Mouse (Mus musculus): ENCODE results near the gene Hoxb1. TPM values are rescaled to one million over a fixed set of nuclear protein-coding genes. Genes with fewer than 3 reads are reported as not detected.

Hoxb1 gene
- polyA plus RNA-seq, 1 experiment from 2014 or later: not detected

DNA sequence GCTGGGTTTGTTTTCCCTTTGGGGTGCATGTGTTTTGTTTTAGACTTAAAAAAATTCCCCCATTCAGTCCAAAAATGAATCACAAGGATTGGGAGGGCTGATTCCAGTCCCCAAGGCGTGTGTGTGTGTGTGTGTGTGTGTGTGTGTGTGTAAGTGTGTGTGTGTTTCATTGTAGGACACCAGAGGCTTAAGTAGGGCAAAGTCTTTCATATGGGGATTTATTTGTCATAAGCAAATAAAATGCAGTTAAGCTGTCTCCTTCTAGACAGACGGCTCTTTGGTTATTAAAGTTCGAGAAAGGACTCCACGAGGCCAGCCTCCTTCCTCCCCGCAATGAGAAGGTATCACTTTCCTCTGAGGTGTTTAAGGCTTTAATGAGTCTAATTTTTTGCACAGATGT lies 43.7 kb upstream of the Hoxb1 start:
- DNase-seq (ENCODE audit: low spot score) (no peak), ATAC-seq (replicated peaks; ENCODE audit: low FRiP score) (no peak)
- Histone ChIP-seq H3K4me2 (ENCODE audit: low read depth, low read length, severe bottlenecking) (no peak overlapping the region), H3K27me3 (ENCODE audit: control insufficient read depth, insufficient read depth, low read length) (peaks cover 98% of the 10 kb centered on the region), H3K9ac (ENCODE audit: low read length) (no peak overlapping the region), H3K4me3 (ENCODE audit: low read depth, low read length) (no peak overlapping the region), H3K36me3 (ENCODE audit: control insufficient read depth, insufficient read depth, low read length) (no peaks in the 10 kb centered on the region), H3K4me1 (replicated peaks; ENCODE audit: control insufficient read depth, insufficient read depth, low read length) (peaks cover 5% of the 10 kb centered on the region), H3K9me3 (ENCODE audit: control insufficient read depth, low read length) (no peaks in the 10 kb centered on the region), H3K27ac (ENCODE audit: low read depth, low read length) (no peak overlapping the region)
- WGBS: 11% methylated on average over 5 of the region's 5 CpGs

DNA sequence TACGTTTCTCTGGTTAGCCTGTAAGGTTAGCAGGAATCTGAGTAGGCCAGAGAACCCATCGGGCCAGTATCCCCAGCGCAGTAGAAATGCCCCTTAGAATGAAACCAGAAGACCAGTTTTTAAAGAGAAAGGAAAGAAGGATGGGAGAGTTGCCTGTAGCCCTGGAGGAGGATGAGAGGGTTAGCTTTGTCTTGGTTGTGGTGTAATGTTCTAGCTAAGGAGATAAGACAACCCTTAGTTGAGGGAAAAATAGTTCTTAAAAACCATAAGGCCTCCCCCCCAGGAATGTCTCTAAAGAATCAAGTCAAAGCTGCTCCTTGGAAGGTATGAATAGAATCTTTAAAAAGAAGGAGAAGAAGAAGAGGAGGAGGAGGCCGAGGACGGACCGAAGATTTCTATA lies 42.8 kb upstream of the Hoxb1 start:
- no peak overlapping the region for H3K4me3 ChIP-seq (ENCODE audit: low read depth, low read length)
- no peaks in the 10 kb centered on the region for H3K9me3 ChIP-seq (ENCODE audit: control insufficient read depth, low read length)
- DNase-seq (ENCODE audit: low spot score) (no peak), ATAC-seq (replicated peaks; ENCODE audit: low FRiP score) (no peak)
- H3K36me3 ChIP-seq (ENCODE audit: control insufficient read depth, insufficient read depth, low read length): no peaks in the 10 kb centered on the region
- no peak overlapping the region for H3K27ac ChIP-seq (ENCODE audit: low read depth, low read length)
- peaks cover 5% of the 10 kb centered on the region for H3K4me1 ChIP-seq (replicated peaks; ENCODE audit: control insufficient read depth, insufficient read depth, low read length)
- no peak overlapping the region for H3K9ac ChIP-seq (ENCODE audit: low read length)
- no peak overlapping the region for H3K4me2 ChIP-seq (ENCODE audit: low read depth, low read length, severe bottlenecking)
- WGBS: 5% methylated on average over 6 of the region's 6 CpGs
- H3K27me3 ChIP-seq (ENCODE audit: control insufficient read depth, insufficient read depth, low read length): peaks cover 98% of the 10 kb centered on the region

DNA sequence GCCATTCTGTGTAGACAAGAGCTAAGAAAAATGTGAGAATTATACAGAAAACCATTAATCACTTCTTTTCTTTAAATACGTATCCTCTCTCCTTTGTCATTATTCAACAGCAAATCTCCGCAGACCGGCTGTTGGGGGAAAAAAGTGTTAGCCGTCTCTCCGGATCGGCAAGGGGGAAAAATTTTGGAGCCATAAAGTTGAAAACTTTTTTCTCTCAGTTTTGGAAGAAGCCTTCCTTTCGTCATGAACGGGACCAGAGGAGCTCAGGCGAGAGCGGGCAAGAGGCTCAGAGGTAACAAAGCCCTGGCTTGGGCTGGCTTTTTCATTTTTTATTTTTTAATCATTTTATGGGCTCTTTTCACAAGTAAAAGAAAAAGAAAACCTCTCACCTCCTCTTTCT lies 42.4 kb upstream of the Hoxb1 start, which contains the start of gene Hoxb3:
TSS of gene Hoxb3 (plus strand) at position 173 of the 400 bp plus-strand sequence.
- 1% methylated on average over 10 of the region's 10 CpGs for WGBS
- no peak within 1 kb of the TSS for H3K9ac ChIP-seq (ENCODE audit: low read length)

GRCm38 (mm10) chr11:96324125-96324524 lies 41.4 kb upstream of the Hoxb1 start:
- Histone ChIP-seq H3K4me1 (replicated peaks; ENCODE audit: control insufficient read depth, insufficient read depth, low read length) (no peaks in the 10 kb centered on the region), H3K4me2 (ENCODE audit: low read depth, low read length, severe bottlenecking) (no peak overlapping the region), H3K9ac (ENCODE audit: low read length) (no peak overlapping the region), H3K36me3 (ENCODE audit: control insufficient read depth, insufficient read depth, low read length) (no peaks in the 10 kb centered on the region), H3K27me3 (ENCODE audit: control insufficient read depth, insufficient read depth, low read length) (peaks cover 98% of the 10 kb centered on the region), H3K27ac (ENCODE audit: low read depth, low read length) (no peak overlapping the region), H3K4me3 (ENCODE audit: low read depth, low read length) (no peak overlapping the region), H3K9me3 (ENCODE audit: control insufficient read depth, low read length) (no peaks in the 10 kb centered on the region)
- DNase-seq (ENCODE audit: low spot score) (no peak), ATAC-seq (replicated peaks; ENCODE audit: low FRiP score) (no peak)
- WGBS: 0% methylated on average over 5 of the region's 5 CpGs

More for the DNA sequence above, 42.4 kb upstream of the Hoxb1 start, which contains the start of gene Hoxb3:
- Histone ChIP-seq H3K4me2 (ENCODE audit: low read depth, low read length, severe bottlenecking) (no peak within 1 kb of the TSS), H3K4me3 (ENCODE audit: low read depth, low read length) (no peak within 1 kb of the TSS), H3K4me1 (replicated peaks; ENCODE audit: control insufficient read depth, insufficient read depth, low read length) (peaks cover 5% of the 10 kb centered on the region), H3K36me3 (ENCODE audit: control insufficient read depth, insufficient read depth, low read length) (no peaks in the 10 kb centered on the region), H3K27ac (ENCODE audit: low read depth, low read length) (no peak within 1 kb of the TSS), H3K27me3 (ENCODE audit: control insufficient read depth, insufficient read depth, low read length) (peaks cover 98% of the 10 kb centered on the region), H3K9me3 (ENCODE audit: control insufficient read depth, low read length) (no peaks in the 10 kb centered on the region)
- ATAC-seq (replicated peaks; ENCODE audit: low FRiP score) (no peak), DNase-seq (ENCODE audit: low spot score) (no peak)

DNA sequence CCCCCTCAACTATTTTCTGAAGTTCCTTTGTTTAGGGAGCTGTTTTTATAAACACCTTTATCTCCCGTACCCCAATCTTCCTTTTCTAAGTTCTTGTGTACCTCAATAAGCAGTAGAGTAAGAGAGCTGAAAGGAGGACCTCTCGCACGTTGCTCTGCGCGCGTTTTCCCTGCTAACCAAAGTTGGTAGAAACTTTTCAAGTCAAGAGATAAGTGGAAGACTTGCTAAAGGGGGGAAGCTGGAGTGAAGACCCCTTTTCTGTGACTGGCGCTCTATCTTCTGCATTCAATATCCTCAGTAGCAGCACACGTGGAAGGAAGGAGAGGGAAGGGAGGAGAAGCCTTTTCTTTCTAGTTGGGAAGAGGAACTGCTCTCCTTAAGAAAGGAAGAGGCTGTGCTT lies 40.6 kb upstream of the Hoxb1 start:
- no peaks in the 10 kb centered on the region for H3K9me3 ChIP-seq (ENCODE audit: control insufficient read depth, low read length)
- no peaks in the 10 kb centered on the region for H3K4me1 ChIP-seq (replicated peaks; ENCODE audit: control insufficient read depth, insufficient read depth, low read length)
- H3K9ac ChIP-seq (ENCODE audit: low read length): no peak overlapping the region
- H3K27me3 ChIP-seq (ENCODE audit: control insufficient read depth, insufficient read depth, low read length): peaks cover 98% of the 10 kb centered on the region
- DNase-seq (ENCODE audit: low spot score) (no peak), ATAC-seq (replicated peaks; ENCODE audit: low FRiP score) (no peak)
- 1% methylated on average over 8 of the region's 8 CpGs for WGBS
- no peak overlapping the region for H3K4me2 ChIP-seq (ENCODE audit: low read depth, low read length, severe bottlenecking)
- no peaks in the 10 kb centered on the region for H3K36me3 ChIP-seq (ENCODE audit: control insufficient read depth, insufficient read depth, low read length)
- H3K27ac ChIP-seq (ENCODE audit: low read depth, low read length): no peak overlapping the region
- H3K4me3 ChIP-seq (ENCODE audit: low read depth, low read length): no peak overlapping the region

- H3K27ac ChIP-seq (ENCODE audit: low read depth, low read length): no peak overlapping the region
- no peak overlapping the region for H3K4me2 ChIP-seq (ENCODE audit: low read depth, low read length, severe bottlenecking)
- peaks cover 98% of the 10 kb centered on the region for H3K27me3 ChIP-seq (ENCODE audit: control insufficient read depth, insufficient read depth, low read length)
- no peaks in the 10 kb centered on the region for H3K9me3 ChIP-seq (ENCODE audit: control insufficient read depth, low read length)
- DNase-seq (ENCODE audit: low spot score) (no peak), ATAC-seq (replicated peaks; ENCODE audit: low FRiP score) (no peak)
- H3K9ac ChIP-seq (ENCODE audit: low read length): no peak overlapping the region
- H3K4me3 ChIP-seq (ENCODE audit: low read depth, low read length): no peak overlapping the region
- H3K36me3 ChIP-seq (ENCODE audit: control insufficient read depth, insufficient read depth, low read length): no peaks in the 10 kb centered on the region
- 1% methylated on average over 22 of the region's 22 CpGs for WGBS
- H3K4me1 ChIP-seq (replicated peaks; ENCODE audit: control insufficient read depth, insufficient read depth, low read length): no peaks in the 10 kb centered on the region
Measured at GRCm38 (mm10) chr11:96325747-96326212, 39.8 kb upstream of the Hoxb1 start.

DNA sequence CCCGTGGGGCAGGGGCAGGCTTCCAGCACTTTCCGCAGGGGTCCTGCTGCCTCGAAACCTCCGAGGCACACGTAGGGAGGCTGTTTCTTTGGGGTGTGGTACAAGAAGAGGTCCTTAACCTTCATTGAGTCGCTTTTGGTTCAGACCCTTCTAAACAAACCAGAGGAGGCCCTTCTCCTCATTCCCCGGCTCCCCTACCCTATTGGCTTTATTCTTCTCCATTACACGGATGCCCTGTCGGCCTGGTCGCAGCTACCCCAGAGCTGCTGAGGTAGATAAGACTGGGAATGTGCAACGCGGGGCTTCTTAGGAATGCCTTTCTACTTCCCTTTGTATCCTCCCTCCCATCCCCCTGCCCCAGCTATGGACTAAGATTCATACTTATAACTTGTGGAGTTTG lies 38.8 kb upstream of the Hoxb1 start:
- Histone ChIP-seq H3K27me3 (ENCODE audit: control insufficient read depth, insufficient read depth, low read length) (peaks cover 99% of the 10 kb centered on the region), H3K4me1 (replicated peaks; ENCODE audit: control insufficient read depth, insufficient read depth, low read length) (no peaks in the 10 kb centered on the region), H3K4me2 (ENCODE audit: low read depth, low read length, severe bottlenecking) (no peak overlapping the region), H3K4me3 (ENCODE audit: low read depth, low read length) (no peak overlapping the region), H3K9ac (ENCODE audit: low read length) (no peak overlapping the region), H3K36me3 (ENCODE audit: control insufficient read depth, insufficient read depth, low read length) (no peaks in the 10 kb centered on the region), H3K9me3 (ENCODE audit: control insufficient read depth, low read length) (no peaks in the 10 kb centered on the region), H3K27ac (ENCODE audit: low read depth, low read length) (no peak overlapping the region)
- ATAC-seq (replicated peaks; ENCODE audit: low FRiP score) (no peak), DNase-seq (ENCODE audit: low spot score) (no peak)
- whole genome bisulfite sequencing: 0% methylated on average over 12 of the region's 12 CpGs

DNA sequence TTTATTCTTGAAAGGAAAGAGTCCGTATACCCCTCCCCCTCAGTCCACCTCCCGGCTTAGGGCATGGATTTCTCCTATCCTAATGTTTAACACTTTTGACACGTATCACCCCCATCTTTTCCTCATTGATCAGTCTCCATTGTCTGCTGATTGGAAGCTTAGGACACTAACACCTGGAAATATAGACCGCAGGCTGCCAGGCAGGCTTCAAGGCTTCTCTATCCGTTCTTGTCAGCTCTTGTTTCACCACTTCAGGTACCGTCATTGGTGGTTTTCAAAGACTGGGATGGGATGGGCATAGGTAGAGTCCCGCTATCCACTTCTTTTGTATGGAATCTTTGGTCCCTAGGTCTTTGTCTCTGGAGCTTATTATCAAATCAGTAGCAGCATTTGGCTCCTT lies 38.4 kb upstream of the Hoxb1 start:
- H3K4me3 ChIP-seq (ENCODE audit: low read depth, low read length): no peak overlapping the region
- no peak for ATAC-seq (replicated peaks; ENCODE audit: low FRiP score)
- no peaks in the 10 kb centered on the region for H3K4me1 ChIP-seq (replicated peaks; ENCODE audit: control insufficient read depth, insufficient read depth, low read length)
- H3K4me2 ChIP-seq (ENCODE audit: low read depth, low read length, severe bottlenecking): no peak overlapping the region
- no peak overlapping the region for H3K9ac ChIP-seq (ENCODE audit: low read length)
- no peaks in the 10 kb centered on the region for H3K36me3 ChIP-seq (ENCODE audit: control insufficient read depth, insufficient read depth, low read length)
- DNase-seq (ENCODE audit: low spot score): no peak
- no peak overlapping the region for H3K27ac ChIP-seq (ENCODE audit: low read depth, low read length)
- no peaks in the 10 kb centered on the region for H3K9me3 ChIP-seq (ENCODE audit: control insufficient read depth, low read length)
- peaks cover 99% of the 10 kb centered on the region for H3K27me3 ChIP-seq (ENCODE audit: control insufficient read depth, insufficient read depth, low read length)
- WGBS: 1% methylated on average over 7 of the region's 7 CpGs

DNA sequence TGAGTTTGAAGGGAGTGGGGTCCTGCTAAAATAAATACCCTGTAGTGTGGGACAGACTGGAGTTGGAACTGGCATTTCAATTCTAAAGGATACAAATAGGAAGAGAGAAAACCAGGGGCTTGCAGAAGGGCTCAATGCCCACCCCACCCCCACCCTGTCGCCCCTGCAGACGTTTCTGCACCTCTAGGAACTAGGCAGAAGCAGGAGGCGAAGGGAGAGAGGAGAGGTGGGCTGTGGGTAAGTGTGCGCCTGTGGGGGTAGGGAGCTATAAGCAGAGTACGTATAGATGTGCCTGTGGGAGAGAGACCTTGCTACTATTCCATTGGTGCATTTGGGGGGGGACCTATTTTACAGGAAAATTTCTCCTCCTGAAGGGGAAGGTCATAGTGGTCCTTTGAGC lies 37.8 kb upstream of the Hoxb1 start:
- ATAC-seq (replicated peaks; ENCODE audit: low FRiP score) (no peak), DNase-seq (ENCODE audit: low spot score) (no peak)
- Histone ChIP-seq H3K27ac (ENCODE audit: low read depth, low read length) (no peak overlapping the region), H3K4me3 (ENCODE audit: low read depth, low read length) (no peak overlapping the region), H3K4me1 (replicated peaks; ENCODE audit: control insufficient read depth, insufficient read depth, low read length) (no peaks in the 10 kb centered on the region), H3K9ac (ENCODE audit: low read length) (no peak overlapping the region), H3K36me3 (ENCODE audit: control insufficient read depth, insufficient read depth, low read length) (no peaks in the 10 kb centered on the region), H3K4me2 (ENCODE audit: low read depth, low read length, severe bottlenecking) (no peak overlapping the region), H3K9me3 (ENCODE audit: control insufficient read depth, low read length) (no peaks in the 10 kb centered on the region), H3K27me3 (ENCODE audit: control insufficient read depth, insufficient read depth, low read length) (peaks cover 99% of the 10 kb centered on the region)
- 4% methylated on average over 5 of the region's 5 CpGs for WGBS

Measured in forebrain, embryonic 11.5 days (tissue).